Mouse (Mus musculus): ENCODE measurements around the gene Dcaf12l1. TPM values are rescaled to one million over a fixed set of nuclear protein-coding genes. Genes with fewer than 3 reads are reported as not detected.
"Not testable (repeated sequence)": the region's sequence is repeated elsewhere in the genome, so short reads cannot be mapped to it uniquely, and the experiment has no call there.

Gene Dcaf12l1
- 0.34 TPM in 2 replicates for polyA plus RNA-seq (2012; rRNA removed)

GRCm38 (mm10) chrX:44789761-44790411, at the start of gene Dcaf12l1:
Gene Dcaf12l1 (minus strand): TSS chrX:44790197.
- DNase-seq (ENCODE audit: low read depth in 1 of 2, low spot score in 2 of 2): no peak
- H3K4me3 ChIP-seq (ENCODE audit: extremely low read depth, insufficient read depth, insufficient read length): no peak within 1 kb of the TSS
- no peak within 1 kb of the TSS for H3K27ac ChIP-seq (ENCODE audit: insufficient read depth, low read length)
- TF ChIP-seq POLR2A (IDR thresholded peaks at IDR 0.05; ENCODE audit: low read depth, low read length) (no peak), CTCF (IDR thresholded peaks at IDR 0.05; ENCODE audit: extremely low read depth, insufficient read depth, insufficient read length, insufficient replicate concordance) (no peak)
- 31% methylated on average over 47 of the region's 47 CpGs for WGBS
- H3K27me3 ChIP-seq (ENCODE audit: control insufficient read depth, insufficient read depth, low read length): no peaks in the 10 kb centered on the region
- no peaks in the 10 kb centered on the region for H3K36me3 ChIP-seq (ENCODE audit: control insufficient read depth, insufficient read depth, low read length)
- H3K4me1 ChIP-seq (ENCODE audit: control insufficient read depth, insufficient read depth, insufficient read length): no peaks in the 10 kb centered on the region

GRCm38 (mm10) chrX:44809356-44809755, 19.4 kb upstream of the Dcaf12l1 start:
- not testable (repeated sequence) for H3K27me3 ChIP-seq (ENCODE audit: control insufficient read depth, insufficient read depth, low read length); H3K36me3 ChIP-seq (ENCODE audit: control insufficient read depth, insufficient read depth, low read length); H3K4me3 ChIP-seq (ENCODE audit: extremely low read depth, insufficient read depth, insufficient read length); H3K27ac ChIP-seq (ENCODE audit: insufficient read depth, low read length); H3K4me1 ChIP-seq (ENCODE audit: control insufficient read depth, insufficient read depth, insufficient read length); DNase-seq (ENCODE audit: low read depth in 1 of 2, low spot score in 2 of 2)
- WGBS: 71% methylated on average over 1 of the region's 1 CpGs

- 53% methylated on average over 36 of the region's 36 CpGs for whole genome bisulfite sequencing
- H3K4me1 ChIP-seq (ENCODE audit: control insufficient read depth, insufficient read depth, insufficient read length): no peaks in the 10 kb centered on the region
- no peak overlapping the region for H3K4me3 ChIP-seq (ENCODE audit: extremely low read depth, insufficient read depth, insufficient read length)
- no peak overlapping the region for H3K27ac ChIP-seq (ENCODE audit: insufficient read depth, low read length)
- DNase-seq (ENCODE audit: low read depth in 1 of 2, low spot score in 2 of 2): no peak
- no peaks in the 10 kb centered on the region for H3K27me3 ChIP-seq (ENCODE audit: control insufficient read depth, insufficient read depth, low read length)
- TF ChIP-seq POLR2A (IDR thresholded peaks at IDR 0.05; ENCODE audit: low read depth, low read length): no peak
- no peak for TF ChIP-seq CTCF (IDR thresholded peaks at IDR 0.05; ENCODE audit: extremely low read depth, insufficient read depth, insufficient read length, insufficient replicate concordance)
- no peaks in the 10 kb centered on the region for H3K36me3 ChIP-seq (ENCODE audit: control insufficient read depth, insufficient read depth, low read length)
Measured at GRCm38 (mm10) chrX:44789036-44789760, 799 bp downstream of the Dcaf12l1 start.
